Mouse (Mus musculus) heart, postnatal 0 days (tissue): ENCODE data around the gene Vmn2r13. TPM values are rescaled to one million over a fixed set of nuclear protein-coding genes. Genes with fewer than 3 reads are reported as not detected.

Experiments used
- ATAC-seq: fragments of 200-750 bp; cut with Nextera tagmentation; 2 replicates; pipeline ENCODE4 v1.8.0; 2017; ENCODE audit warnings: low read depth, moderate number of reproducible peaks, moderate library complexity; ENCODE audit not compliant: insufficient read depth
- DNase-seq: peaks from one replicate; pipeline ENCODE4 v3.0.0-alpha.2; 2016; ENCODE audit warnings: low spot score
- H3K27ac ChIP-seq: fragments of 300-500 bp; sonication (generic); 2 replicates; pipeline ENCODE4 v1.5.1; 2014; ENCODE audit warnings: low read depth, mild to moderate bottlenecking
- H3K27me3 ChIP-seq: fragments of 300-500 bp; sonication (generic); 2 replicates; pipeline ENCODE4 v1.6.1; 2014; ENCODE audit warnings: low read length, mixed read lengths; ENCODE audit not compliant: control insufficient read depth, insufficient read depth
- H3K36me3 ChIP-seq: fragments of 300-500 bp; sonication (generic); replicated peaks from 2 replicates; pipeline ENCODE4 v1.6.1; 2014; ENCODE audit warnings: low read length, mixed read lengths; ENCODE audit not compliant: control insufficient read depth, insufficient read depth
- H3K4me1 ChIP-seq: fragments of 300-500 bp; sonication (generic); 2 replicates; pipeline ENCODE4 v1.6.1; 2014; ENCODE audit warnings: antibody characterized with exemption; ENCODE audit not compliant: control insufficient read depth, insufficient read depth
- H3K4me2 ChIP-seq: fragments of 300-500 bp; sonication (generic); 2 replicates; pipeline ENCODE4 v1.6.1; 2014; ENCODE audit warnings: low read depth, mild to moderate bottlenecking, low read length, moderate library complexity
- H3K4me3 ChIP-seq: fragments of 300-500 bp; sonication (generic); 2 replicates; pipeline ENCODE4 v1.5.1; 2014; ENCODE audit warnings: low read depth, low read length
- H3K9ac ChIP-seq: fragments of 300-500 bp; sonication (generic); replicated peaks from 2 replicates; pipeline ENCODE4 v1.6.1; 2014; ENCODE audit warnings: low read depth, low read length, mixed read lengths
- H3K9me3 ChIP-seq: fragments of 300-500 bp; sonication (generic); replicated peaks from 2 replicates; pipeline ENCODE4 v1.6.1; 2016; ENCODE audit warnings: low read length; ENCODE audit not compliant: control insufficient read depth
- CTCF ChIP-seq: IDR thresholded peaks from 2 replicates; pipeline ENCODE4 v1.5.1; 2016; ENCODE audit warnings: antibody characterized with exemption, control low read depth, low read depth
- EP300 ChIP-seq: IDR thresholded peaks from 2 replicates; pipeline ENCODE4 v1.6.1; 2016; ENCODE audit warnings: antibody characterized with exemption, low read depth
- WGBS: fragments of 180-500 bp; shearing (Covaris S2); extraction: QIAGEN DNeasy Blood & Tissue Kit; methylation state at CpG from one replicate; pipeline ENCODE4 v1.1.7; 2014; 5-methylcytosine and 5-hydroxymethylcytosine counted together
- polyA plus RNA-seq: library from polyadenylated mRNA; unstranded; fragments of >200 nt; fragmentation: Nextera tagmentation; extraction: Ambion mirVana; gene quantifications from 2 replicates; pipeline ENCODE4 v1.2.1, GENCODE M21; 2015
- total RNA-seq: library from RNA; depleted of rRNA; stranded (reverse); fragments of >200 nt; gene quantifications from 2 replicates; pipeline ENCODE4 v1.2.3, GENCODE M21; 2014; ENCODE audit warnings: low replicate concordance; rRNA removed

The Vmn2r13 gene
- total and polyA plus RNA-seq, 2 experiments from 2014 or later, result not detected

- DNase-seq (no peak), ATAC-seq (no peak)
- H3K4me3 ChIP-seq, result no peak overlapping the region
- no peak overlapping the region for H3K27ac ChIP-seq
- no peaks in the 10 kb centered on the region for H3K4me1 ChIP-seq
- WGBS, result 71% methylated on average over 2 of the region's 2 CpGs
- no peak overlapping the region for H3K9ac ChIP-seq
- TF ChIP-seq CTCF (no peak), EP300 (no peak)
- no peak overlapping the region for H3K4me2 ChIP-seq
- no peaks in the 10 kb centered on the region for H3K27me3 ChIP-seq
- no peaks in the 10 kb centered on the region for H3K36me3 ChIP-seq
- H3K9me3 ChIP-seq, result no peaks in the 10 kb centered on the region; the same call in 1 of the 2 replicates
Observed at GRCm38 (mm10) chr5:109139546-109139945, 52.5 kb downstream of the Vmn2r13 start.

- DNase-seq (no peak), ATAC-seq (no peak)
- TF ChIP-seq EP300, result no peak
- no peak for TF ChIP-seq CTCF
- no peaks in the 10 kb centered on the region; the same call in 1 of the 2 replicates for H3K9me3 ChIP-seq
- no peak overlapping the region for H3K4me2 ChIP-seq
- H3K27ac ChIP-seq, result no peak overlapping the region
- no peak overlapping the region for H3K9ac ChIP-seq
- 72% methylated on average over 2 of the region's 2 CpGs for WGBS
- H3K36me3 ChIP-seq, result no peaks in the 10 kb centered on the region
- H3K4me1 ChIP-seq, result no peaks in the 10 kb centered on the region
- no peak overlapping the region for H3K4me3 ChIP-seq
- H3K27me3 ChIP-seq, result no peaks in the 10 kb centered on the region
Observed at GRCm38 (mm10) chr5:109136731-109137130, 55.3 kb downstream of the Vmn2r13 start.

Other genes with a start within 250 kb of the Vmn2r13 start
- gene Vmn2r10, start 185.7 kb downstream of the Vmn2r13 start, total RNA-seq, result not detected in 2 replicates
- not detected in 2 replicates for gene Vmn2r10, start 185.7 kb downstream of the Vmn2r13 start, polyA plus RNA-seq
- gene Vmn2r11, start 132.6 kb downstream of the Vmn2r13 start, total RNA-seq, result not detected in 2 replicates
- gene Vmn2r11, start 132.6 kb downstream of the Vmn2r13 start, polyA plus RNA-seq, result not detected in 2 replicates
- not detected in 2 replicates for gene Vmn2r12, start 94.2 kb downstream of the Vmn2r13 start, total RNA-seq
- gene Vmn2r12, start 94.2 kb downstream of the Vmn2r13 start, polyA plus RNA-seq, result not detected in 2 replicates
- not detected in 2 replicates for gene Vmn2r14, start 32.5 kb upstream of the Vmn2r13 start, total RNA-seq
- gene Vmn2r14, start 32.5 kb upstream of the Vmn2r13 start, polyA plus RNA-seq, result not detected in 2 replicates
- not detected in 2 replicates for gene Vmn2r15, start 105.4 kb upstream of the Vmn2r13 start, total RNA-seq
- gene Vmn2r15, start 105.4 kb upstream of the Vmn2r13 start, polyA plus RNA-seq, result not detected in 2 replicates
- gene Vmn2r16, start 138.0 kb upstream of the Vmn2r13 start, total RNA-seq, result not detected in 2 replicates
- gene Vmn2r16, start 138.0 kb upstream of the Vmn2r13 start, polyA plus RNA-seq, result not detected in 2 replicates
- not detected in 2 replicates for gene Vmn2r17, start 227.5 kb upstream of the Vmn2r13 start, total RNA-seq
- not detected in 2 replicates for gene Vmn2r17, start 227.5 kb upstream of the Vmn2r13 start, polyA plus RNA-seq